Mouse (Mus musculus) C2C12 (cell line): ENCODE results near the gene Tnip1. TPM values are rescaled to one million over a fixed set of nuclear protein-coding genes. Genes with fewer than 3 reads are reported as not detected.
"Not testable (repeated sequence)": the region's sequence is repeated elsewhere in the genome, so short reads cannot be mapped to it uniquely, and the experiment has no call there.

Experiments
- H3K27me3 ChIP-seq: one replicate; pipeline ENCODE4 v1.6.1; 2011; ENCODE audit not compliant: control insufficient read depth, insufficient read depth, insufficient read length
- H3K36me3 ChIP-seq: one replicate; pipeline ENCODE4 v1.6.1; 2011; ENCODE audit not compliant: control insufficient read depth, insufficient read depth
- H3K4me3 ChIP-seq: one replicate; pipeline ENCODE4 v1.5.1; 2011; ENCODE audit warnings: mild to moderate bottlenecking, control low read depth; ENCODE audit not compliant: poor library complexity, insufficient read depth, severe bottlenecking
- H3K79me2 ChIP-seq: one replicate; pipeline ENCODE4 v1.6.1; 2011; ENCODE audit not compliant: control insufficient read depth, insufficient read depth
- H3K79me3 ChIP-seq: one replicate; pipeline ENCODE4 v1.6.1; 2011; ENCODE audit warnings: low read depth, control low read depth
- H3ac ChIP-seq: one replicate; pipeline ENCODE3; 2011; ENCODE audit warnings: low read depth; ENCODE audit not compliant: control insufficient read depth, insufficient read length
- CEBPB ChIP-seq: IDR thresholded peaks from one replicate; pipeline ENCODE4 v1.6.1; 2011; ENCODE audit warnings: low read depth, mild to moderate bottlenecking, control low read depth, moderate library complexity
- CTCF ChIP-seq: IDR thresholded peaks from one replicate; pipeline ENCODE4 v1.5.1; 2011; ENCODE audit not compliant: control insufficient read depth, insufficient read depth, insufficient read length
- FOSL1 ChIP-seq: IDR thresholded peaks from one replicate; pipeline ENCODE4 v1.8.0; 2011; ENCODE audit warnings: mild to moderate bottlenecking, low read length; ENCODE audit not compliant: poor library complexity, insufficient read depth, severe bottlenecking
- MAX ChIP-seq: IDR thresholded peaks from one replicate; pipeline ENCODE4 v1.6.1; 2011; ENCODE audit warnings: mild to moderate bottlenecking, control low read depth
- MYOD1 ChIP-seq: IDR thresholded peaks from one replicate; pipeline ENCODE4 v1.6.1; 2011; ENCODE audit warnings: low read depth; ENCODE audit not compliant: control insufficient read depth, insufficient read length
- MYOG ChIP-seq: IDR thresholded peaks from one replicate; pipeline ENCODE4 v1.6.1; 2011; ENCODE audit not compliant: control insufficient read depth, insufficient read length; ENCODE audit errors: extremely low read depth
- USF1 ChIP-seq: IDR thresholded peaks from one replicate; pipeline ENCODE4 v1.6.1; 2011; ENCODE audit warnings: low read depth, mild to moderate bottlenecking, control low read depth, moderate library complexity
- polyA plus RNA-seq: library from polyadenylated mRNA; unstranded; fragments of >200 nt; fragmentation: generic; extraction: Trizol; gene quantifications from one replicate; pipeline ENCODE4 v1.2.1, GENCODE M21; 2012; ENCODE audit warnings: missing spikeins

Tnip1 gene
- polyA plus RNA-seq, 1 experiment: 18.8 TPM

DNA sequence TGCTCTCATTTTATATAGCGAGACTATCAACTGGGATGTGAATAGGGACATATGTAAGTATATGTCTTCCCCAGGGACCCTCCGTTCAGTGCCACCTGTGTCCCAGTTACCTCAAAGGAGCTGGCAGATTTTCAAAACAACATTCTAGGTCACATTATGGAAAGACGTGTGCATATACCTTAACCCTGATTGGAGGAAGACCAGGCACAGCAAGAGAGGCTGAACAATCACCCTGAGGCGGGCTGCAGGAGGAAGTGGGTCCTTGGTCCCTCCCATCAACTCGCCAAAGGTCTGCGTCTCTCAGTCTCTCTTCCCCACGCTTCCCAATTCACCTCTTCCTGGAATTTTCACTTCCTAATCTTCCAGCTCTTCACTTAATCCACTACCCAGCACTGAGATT is 5.8 kb downstream of the Tnip1 start:
- no peak for TF ChIP-seq CTCF
- no peak for TF ChIP-seq MAX
- no peak for TF ChIP-seq USF1
- TF ChIP-seq FOSL1: no peak
- no peak for TF ChIP-seq CEBPB
- no peak for TF ChIP-seq MYOD1
- TF ChIP-seq MYOG: no peak
- peaks cover 39% of the 10 kb centered on the region for H3K79me2 ChIP-seq
- H3ac ChIP-seq: no peak overlapping the region
- no peak overlapping the region for H3K4me3 ChIP-seq
- H3K36me3 ChIP-seq: no peaks in the 10 kb centered on the region
- H3K79me3 ChIP-seq: peaks cover 22% of the 10 kb centered on the region
- H3K27me3 ChIP-seq: no peaks in the 10 kb centered on the region

DNA sequence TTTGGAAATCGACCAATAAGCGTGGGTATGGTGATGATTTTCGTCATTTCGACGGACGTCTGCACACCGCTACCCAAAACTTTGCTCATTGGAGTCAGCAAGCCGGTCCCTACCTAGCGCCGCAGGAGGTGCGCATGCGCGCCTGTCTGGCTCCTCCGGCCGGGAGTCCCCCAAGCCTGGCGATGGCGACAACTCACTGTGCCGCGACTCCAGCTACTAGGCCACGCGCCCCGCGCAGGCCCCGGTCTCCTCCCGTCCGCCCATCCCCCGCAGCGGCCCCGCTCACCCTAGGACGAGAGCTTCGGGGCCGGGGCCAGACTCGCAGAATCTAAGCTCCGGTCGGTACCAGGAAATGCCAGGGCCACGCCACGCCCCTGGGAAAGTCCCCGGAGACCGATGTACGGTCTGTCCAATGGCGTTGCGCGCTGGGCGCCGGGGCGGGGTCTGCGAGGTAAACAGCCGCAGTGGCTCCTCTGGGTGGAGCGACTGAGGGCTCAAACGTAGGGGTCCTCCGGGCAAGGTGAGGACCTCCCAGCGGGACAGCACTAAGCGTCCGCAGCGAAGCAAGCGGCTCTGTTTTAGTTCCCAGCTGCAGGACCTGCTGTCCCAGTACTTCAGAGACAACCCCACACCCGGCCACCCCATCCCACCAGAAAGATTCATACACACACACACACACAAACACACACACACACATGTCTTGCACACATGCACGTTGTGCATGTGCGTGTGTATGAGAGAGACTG is 6.8 kb downstream of the Tnip1 start:
- Histone ChIP-seq H3K27me3 (no peaks in the 10 kb centered on the region), H3K4me3 (peak overlapping the region; percentile 59)
- TF ChIP-seq MAX (no peak), MYOD1 (no peak), CTCF (no peak), FOSL1 (no peak), CEBPB (no peak), MYOG (no peak), USF1 (no peak)

DNA sequence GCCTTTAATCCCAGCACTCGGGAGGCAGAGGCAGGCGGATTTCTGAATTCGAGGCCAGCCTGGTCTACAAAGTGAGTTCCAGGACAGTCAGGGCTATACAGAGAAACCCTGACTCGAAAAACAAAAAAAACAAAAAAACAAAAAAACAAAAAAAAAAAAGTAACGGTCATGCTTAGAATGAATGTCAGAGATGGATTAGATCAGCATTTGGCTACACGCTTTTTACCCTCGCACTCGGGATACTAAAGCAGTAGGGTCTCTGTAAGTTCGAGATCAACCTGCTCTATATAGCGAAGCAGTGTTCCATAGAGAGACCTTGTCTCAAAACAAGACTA is 7.3 kb downstream of the Tnip1 start:
- peaks cover 54% of the 10 kb centered on the region for H3K79me2 ChIP-seq
- H3K4me3 ChIP-seq: peak overlapping the region; percentile 59
- H3K36me3 ChIP-seq, H3K27me3 ChIP-seq: not testable (repeated sequence)
- peak overlapping the region; percentile 94 for H3ac ChIP-seq
- peaks cover 29% of the 10 kb centered on the region for H3K79me3 ChIP-seq

More for the DNA sequence above, 6.8 kb downstream of the Tnip1 start:
- no peaks in the 10 kb centered on the region for H3K36me3 ChIP-seq
- peaks cover 29% of the 10 kb centered on the region for H3K79me3 ChIP-seq
- peaks cover 49% of the 10 kb centered on the region for H3K79me2 ChIP-seq
- H3ac ChIP-seq: peak overlapping the region; percentile 94

DNA sequence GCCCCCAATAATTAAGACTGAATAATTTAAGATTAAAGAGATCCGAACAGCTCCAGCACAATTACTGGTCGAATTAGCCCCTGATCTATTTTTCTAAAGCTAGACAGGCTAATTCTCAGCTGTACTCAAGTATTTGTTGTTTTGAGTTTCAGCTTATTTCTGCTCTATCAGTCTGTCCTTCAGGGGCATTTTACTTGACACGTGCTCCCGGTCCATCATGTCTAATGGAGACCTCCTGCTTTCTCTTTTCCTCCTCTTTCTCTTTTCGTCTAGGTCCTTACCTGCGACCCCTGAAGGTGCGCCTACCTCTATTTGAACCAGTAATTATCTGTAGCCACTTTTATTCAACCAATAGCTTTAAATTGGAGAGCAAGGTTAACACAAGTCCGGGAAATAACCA is 8.0 kb downstream of the Tnip1 start:
- Histone ChIP-seq H3K79me2 (peaks cover 58% of the 10 kb centered on the region), H3K27me3 (no peaks in the 10 kb centered on the region), H3K36me3 (no peaks in the 10 kb centered on the region), H3ac (no peak overlapping the region), H3K4me3 (no peak overlapping the region), H3K79me3 (peaks cover 29% of the 10 kb centered on the region)
- no peak for TF ChIP-seq MYOG
- no peak for TF ChIP-seq CTCF
- TF ChIP-seq MAX: no peak
- no peak for TF ChIP-seq USF1
- TF ChIP-seq CEBPB: no peak

DNA sequence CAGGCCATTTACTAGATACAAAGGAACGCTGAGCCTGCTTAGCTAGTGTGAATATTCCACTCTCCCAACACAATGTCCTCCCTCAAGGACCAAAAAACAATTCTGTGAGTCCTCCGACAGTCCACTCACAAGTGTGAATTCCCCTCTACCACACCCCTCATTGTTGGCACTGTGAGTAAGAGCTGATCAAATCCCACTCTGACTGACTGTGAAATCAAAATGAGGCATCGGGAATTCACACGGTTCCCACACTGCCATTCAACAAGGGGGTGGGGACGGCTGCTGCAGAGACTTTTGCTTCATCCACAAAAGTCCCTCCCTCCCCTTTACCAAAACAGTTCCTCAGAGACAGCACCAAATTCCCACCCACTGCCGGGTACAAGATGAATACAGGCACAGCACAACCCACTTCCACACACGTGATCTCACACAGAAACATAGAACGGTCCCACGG is 8.7 kb downstream of the Tnip1 start:
- no peak overlapping the region for H3ac ChIP-seq
- no peaks in the 10 kb centered on the region for H3K36me3 ChIP-seq
- peaks cover 65% of the 10 kb centered on the region for H3K79me2 ChIP-seq
- H3K4me3 ChIP-seq: no peak overlapping the region
- TF ChIP-seq MYOD1: no peak
- TF ChIP-seq USF1: peak; percentile 14
- no peak for TF ChIP-seq MYOG
- H3K27me3 ChIP-seq: no peaks in the 10 kb centered on the region
- peaks cover 29% of the 10 kb centered on the region for H3K79me3 ChIP-seq

DNA sequence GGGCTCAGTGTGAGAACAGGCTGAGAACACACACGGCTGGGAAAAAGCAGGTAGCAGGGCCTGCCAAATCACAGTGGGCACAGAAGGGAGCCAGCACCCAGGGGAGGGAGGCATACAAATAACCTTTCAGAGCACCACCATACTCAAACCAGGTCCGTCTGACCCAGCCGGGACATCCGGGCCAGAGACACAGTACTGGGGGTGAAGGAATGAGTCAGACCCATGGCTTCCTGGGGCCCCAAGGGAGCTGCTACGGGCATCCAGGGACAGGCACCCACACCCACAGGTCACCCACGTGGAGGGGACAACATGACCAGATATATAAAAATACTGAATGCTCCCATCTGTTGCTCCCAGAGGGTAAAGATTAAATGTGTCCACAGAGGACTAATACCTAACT is 10.1 kb downstream of the Tnip1 start:
- no peak overlapping the region for H3K4me3 ChIP-seq
- H3K79me2 ChIP-seq: peaks cover 73% of the 10 kb centered on the region
- TF ChIP-seq CEBPB (no peak), FOSL1 (no peak), MAX (peak; percentile 89), USF1 (peak; percentile 12)
- peaks cover 29% of the 10 kb centered on the region for H3K79me3 ChIP-seq
- H3ac ChIP-seq: no peak overlapping the region
- no peaks in the 10 kb centered on the region for H3K36me3 ChIP-seq
- no peaks in the 10 kb centered on the region for H3K27me3 ChIP-seq
